Mouse (Mus musculus): ENCODE measurements at regions not wholly inside any gene's neighbourhood (a gene's known extent, or its start where the extent isn't known, plus 50 kb on each side); places are given as distances from the start of the nearest gene placed in this dataset.

DNA sequence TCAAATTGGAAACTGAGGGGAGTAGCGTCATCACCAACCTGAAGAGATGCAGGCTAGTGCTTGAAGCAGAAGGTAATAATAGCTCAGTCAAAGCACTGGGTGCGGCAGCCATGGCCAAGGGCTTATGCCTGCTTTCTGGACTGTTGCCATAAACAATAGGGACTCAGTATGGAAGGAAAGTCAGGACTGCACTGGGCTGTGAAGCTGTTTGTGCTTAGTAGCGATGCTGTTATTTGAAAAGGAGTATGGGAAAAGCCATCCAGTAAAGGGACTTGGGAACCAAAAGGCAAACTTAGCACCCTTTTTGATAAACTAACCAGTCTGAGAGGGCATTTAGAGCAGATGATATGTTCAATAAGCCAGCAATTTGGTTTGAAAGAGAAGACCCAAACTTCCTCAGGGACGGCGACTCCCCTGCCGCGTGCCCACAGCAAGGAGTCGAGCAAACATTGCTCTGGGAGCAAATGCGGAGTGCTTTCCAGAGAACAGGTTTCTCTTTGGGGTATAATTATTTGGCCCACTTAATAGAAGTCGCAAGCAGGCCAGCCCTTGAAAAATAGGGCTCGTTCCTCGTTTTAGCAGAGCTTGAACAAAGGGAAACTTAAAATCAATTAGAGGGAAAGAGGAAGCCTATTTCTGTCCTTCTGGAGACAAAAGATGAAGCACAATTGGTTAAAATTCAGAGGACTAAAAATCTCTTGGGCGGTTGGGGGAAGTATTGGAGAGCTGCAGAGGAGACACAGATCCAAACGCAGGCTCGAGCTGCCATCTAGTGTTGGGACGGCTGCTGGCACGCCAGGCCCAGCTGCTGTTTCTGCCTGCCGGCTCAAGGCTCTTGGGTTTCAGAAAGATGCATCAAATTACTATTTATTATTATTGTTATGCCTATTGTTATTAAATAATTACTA, 1724.3 kb upstream of the Gm7489 start:
- TF ChIP-seq CEBPB (IDR thresholded peaks at IDR 0.05; ENCODE audit: insufficient read depth, poor library complexity, severe bottlenecking) (no peak), TCF3 (IDR thresholded peaks at IDR 0.05; ENCODE audit: insufficient read length, low read depth) (no peak), MAX (IDR thresholded peaks at IDR 0.05; ENCODE audit: low read depth) (no peak)

Measured in myocyte (in vitro differentiated cells).